Mouse (Mus musculus) kidney, embryonic 14.5 days (tissue): ENCODE data around the gene Map3k4. TPM values are rescaled to one million over a fixed set of nuclear protein-coding genes. Genes with fewer than 3 reads are reported as not detected.

Source experiments
- ATAC-seq: fragments of 200-750 bp; cut with Nextera tagmentation; 2 replicates; pipeline ENCODE4 v1.8.0; 2017; ENCODE audit warnings: moderate number of reproducible peaks, mild to moderate bottlenecking, moderate TSS enrichment, moderate library complexity; ENCODE audit not compliant: low FRiP score, low TSS enrichment
- H3K27ac ChIP-seq: fragments of 300-500 bp; sonication (generic); 2 replicates; pipeline ENCODE4 v1.5.1; 2014; ENCODE audit warnings: low read depth, mild to moderate bottlenecking, low read length, moderate library complexity, mixed read lengths
- H3K27me3 ChIP-seq: fragments of 300-500 bp; sonication (generic); 2 replicates; pipeline ENCODE4 v1.6.1; 2014; ENCODE audit warnings: mild to moderate bottlenecking, low read length; ENCODE audit not compliant: control insufficient read depth, insufficient read depth
- H3K36me3 ChIP-seq: fragments of 300-500 bp; sonication (generic); 2 replicates; pipeline ENCODE4 v1.6.1; 2014; ENCODE audit warnings: low read length, mixed read lengths; ENCODE audit not compliant: control insufficient read depth, insufficient read depth
- H3K4me1 ChIP-seq: fragments of 300-500 bp; sonication (generic); 2 replicates; pipeline ENCODE4 v1.6.1; 2014; ENCODE audit warnings: low read length, mixed read lengths; ENCODE audit not compliant: control insufficient read depth, insufficient read depth
- H3K4me2 ChIP-seq: fragments of 300-500 bp; sonication (generic); replicated peaks from 2 replicates; pipeline ENCODE4 v1.6.1; 2014; ENCODE audit warnings: low read depth, mild to moderate bottlenecking, low read length
- H3K4me3 ChIP-seq: fragments of 300-500 bp; sonication (generic); 2 replicates; pipeline ENCODE4 v1.5.1; 2014; ENCODE audit warnings: mild to moderate bottlenecking, low read length
- H3K9ac ChIP-seq: fragments of 300-500 bp; sonication (generic); 2 replicates; pipeline ENCODE4 v1.6.1; 2014; ENCODE audit warnings: low read depth, mild to moderate bottlenecking, low read length, moderate library complexity
- H3K9me3 ChIP-seq: fragments of 300-500 bp; sonication (generic); 2 replicates; pipeline ENCODE4 v1.6.1; 2016; ENCODE audit warnings: low read length; ENCODE audit not compliant: control insufficient read depth
- WGBS: fragments of 180-500 bp; shearing (Covaris S2); extraction: QIAGEN DNeasy Blood & Tissue Kit; methylation state at CpG from one replicate; pipeline ENCODE4 v1.1.7; 2014; 5-methylcytosine and 5-hydroxymethylcytosine counted together
- polyA plus RNA-seq: library from polyadenylated mRNA; unstranded; fragments of >200 nt; fragmentation: Nextera tagmentation; extraction: Ambion mirVana; gene quantifications from 2 replicates; pipeline ENCODE4 v1.2.1, GENCODE M21; 2014

Map3k4 gene
- polyA plus RNA-seq: 46.4 and 53.0 TPM in 2 replicates

GRCm38 (mm10) chr17:12318663-12319201 lies at the start of gene Map3k4:
Gene Map3k4, minus strand, starts transcription at chr17:12318796.
- 0% methylated on average over 39 of the region's 39 CpGs for WGBS
- no peaks in the 10 kb centered on the region for H3K27me3 ChIP-seq
- H3K9ac ChIP-seq: peak within 1 kb of the TSS; percentile 93
- peak within 1 kb of the TSS; percentile 98 for H3K27ac ChIP-seq
- peak within 1 kb of the TSS; percentile 75 for H3K4me2 ChIP-seq
- H3K4me3 ChIP-seq: peak within 1 kb of the TSS; percentile 99
- H3K36me3 ChIP-seq: no peaks in the 10 kb centered on the region
- peaks cover 25% of the 10 kb centered on the region for H3K4me1 ChIP-seq
- H3K9me3 ChIP-seq: no peaks in the 10 kb centered on the region
- ATAC-seq: peak; percentile 95

- Histone ChIP-seq H3K4me3 (no peak overlapping the region), H3K9me3 (no peaks in the 10 kb centered on the region), H3K9ac (no peak overlapping the region), H3K27me3 (no peaks in the 10 kb centered on the region), H3K36me3 (no peaks in the 10 kb centered on the region), H3K27ac (no peak overlapping the region), H3K4me2 (no peak overlapping the region), H3K4me1 (no peaks in the 10 kb centered on the region)
- ATAC-seq: peak; percentile 67; the same call in 1 of the 2 replicates
- WGBS: 43% methylated on average over 5 of the region's 5 CpGs
Observed at GRCm38 (mm10) chr17:12367373-12367930, 48.9 kb upstream of the Map3k4 start.

GRCm38 (mm10) chr17:12364426-12364735 lies 45.8 kb upstream of the Map3k4 start:
- Histone ChIP-seq H3K36me3 (no peaks in the 10 kb centered on the region), H3K27ac (no peak overlapping the region), H3K9me3 (no peaks in the 10 kb centered on the region), H3K9ac (no peak overlapping the region), H3K27me3 (no peaks in the 10 kb centered on the region), H3K4me2 (no peak overlapping the region), H3K4me3 (no peak overlapping the region), H3K4me1 (no peaks in the 10 kb centered on the region)
- 70% methylated on average over 8 of the region's 8 CpGs for WGBS
- ATAC-seq: no peak; the same call in 1 of the 2 replicates

GRCm38 (mm10) chr17:12363601-12364425 lies 45.2 kb upstream of the Map3k4 start:
- WGBS: 90% methylated on average over 11 of the region's 11 CpGs
- H3K9me3 ChIP-seq: no peaks in the 10 kb centered on the region
- H3K4me2 ChIP-seq: no peak overlapping the region
- no peaks in the 10 kb centered on the region for H3K36me3 ChIP-seq
- H3K27ac ChIP-seq: no peak overlapping the region
- H3K4me1 ChIP-seq: no peaks in the 10 kb centered on the region
- no peak overlapping the region for H3K9ac ChIP-seq
- no peak overlapping the region for H3K4me3 ChIP-seq
- no peak for ATAC-seq
- no peaks in the 10 kb centered on the region for H3K27me3 ChIP-seq

GRCm38 (mm10) chr17:12359876-12360275 lies 41.3 kb upstream of the Map3k4 start:
- no peak overlapping the region for H3K27ac ChIP-seq
- H3K36me3 ChIP-seq: no peaks in the 10 kb centered on the region
- no peaks in the 10 kb centered on the region for H3K9me3 ChIP-seq
- H3K4me2 ChIP-seq: no peak overlapping the region
- no peak overlapping the region for H3K9ac ChIP-seq
- ATAC-seq: no peak
- 88% methylated on average over 15 of the region's 15 CpGs for WGBS
- no peaks in the 10 kb centered on the region for H3K4me1 ChIP-seq
- no peaks in the 10 kb centered on the region for H3K27me3 ChIP-seq
- H3K4me3 ChIP-seq: no peak overlapping the region

- Histone ChIP-seq H3K9ac (no peak overlapping the region), H3K27ac (no peak overlapping the region), H3K4me3 (no peak overlapping the region), H3K9me3 (no peaks in the 10 kb centered on the region), H3K4me1 (no peaks in the 10 kb centered on the region), H3K4me2 (no peak overlapping the region), H3K36me3 (no peaks in the 10 kb centered on the region), H3K27me3 (no peaks in the 10 kb centered on the region)
- WGBS: 39% methylated on average over 1 of the region's 1 CpGs
- ATAC-seq: no peak
Observed at GRCm38 (mm10) chr17:12352781-12353180, 34.2 kb upstream of the Map3k4 start.

GRCm38 (mm10) chr17:12351564-12351963 lies 33.0 kb upstream of the Map3k4 start:
- no peak overlapping the region for H3K4me2 ChIP-seq
- H3K9me3 ChIP-seq: no peaks in the 10 kb centered on the region
- no peaks in the 10 kb centered on the region for H3K4me1 ChIP-seq
- no peaks in the 10 kb centered on the region for H3K27me3 ChIP-seq
- H3K4me3 ChIP-seq: no peak overlapping the region
- no peaks in the 10 kb centered on the region for H3K36me3 ChIP-seq
- no peak overlapping the region for H3K27ac ChIP-seq
- H3K9ac ChIP-seq: no peak overlapping the region
- 89% methylated on average over 6 of the region's 6 CpGs for WGBS
- no peak for ATAC-seq

GRCm38 (mm10) chr17:12347462-12347861 lies 28.9 kb upstream of the Map3k4 start:
- Histone ChIP-seq H3K27ac (no peak overlapping the region), H3K27me3 (no peaks in the 10 kb centered on the region), H3K36me3 (no peaks in the 10 kb centered on the region), H3K9ac (no peak overlapping the region), H3K4me2 (no peak overlapping the region), H3K9me3 (no peaks in the 10 kb centered on the region), H3K4me1 (no peaks in the 10 kb centered on the region), H3K4me3 (no peak overlapping the region)
- 84% methylated on average over 1 of the region's 1 CpGs for WGBS
- no peak for ATAC-seq

- no peak overlapping the region for H3K9ac ChIP-seq
- ATAC-seq: no peak
- H3K4me1 ChIP-seq: no peaks in the 10 kb centered on the region
- H3K27ac ChIP-seq: no peak overlapping the region
- no peaks in the 10 kb centered on the region for H3K27me3 ChIP-seq
- H3K36me3 ChIP-seq: no peaks in the 10 kb centered on the region
- no peak overlapping the region for H3K4me3 ChIP-seq
- H3K4me2 ChIP-seq: no peak overlapping the region
- WGBS: 79% methylated on average over 9 of the region's 9 CpGs
- H3K9me3 ChIP-seq: no peaks in the 10 kb centered on the region
Observed at GRCm38 (mm10) chr17:12343702-12344376, 25.2 kb upstream of the Map3k4 start.
